Mouse (Mus musculus): Measurements from ENCODE around the gene Olfr644. TPM values are rescaled to one million over a fixed set of nuclear protein-coding genes. Genes with fewer than 3 reads are reported as not detected.

Gene Olfr644
- 0.02 TPM in 1 of 2 replicates, not detected in the other for polyA plus RNA-seq (2012; rRNA removed)

- DNase-seq (ENCODE audit: extremely low spot score in 1 of 2, low spot score in 1 of 2), result no peak
Observed at GRCm38 (mm10) chr7:104071769-104072168, at the start of gene Olfr644. TSS of gene Olfr644 (minus strand) at chr7:104071869.

GRCm38 (mm10) chr7:104104757-104104972, 33.0 kb upstream of the Olfr644 start, which contains the start of gene Olfr646:
TSS of gene Olfr646 (plus strand) at chr7:104104873.
- no peak for DNase-seq (ENCODE audit: extremely low spot score in 1 of 2, low spot score in 1 of 2)

GRCm38 (mm10) chr7:104103913-104104756, 32.5 kb upstream of the Olfr644 start:
- no peak for DNase-seq (ENCODE audit: extremely low spot score in 1 of 2, low spot score in 1 of 2)

GRCm38 (mm10) chr7:104085365-104085764, 13.7 kb upstream of the Olfr644 start, which contains the start of gene Olfr645:
TSS of gene Olfr645 (minus strand) at chr7:104085465.
- DNase-seq (ENCODE audit: extremely low spot score in 1 of 2, low spot score in 1 of 2), result no peak

- no peak for DNase-seq (ENCODE audit: extremely low spot score in 1 of 2, low spot score in 1 of 2)
Observed at GRCm38 (mm10) chr7:104061345-104061744, 10.3 kb downstream of the Olfr644 start, which contains the start of gene 4930516K23Rik. TSS of gene 4930516K23Rik (minus strand) at chr7:104061445.

GRCm38 (mm10) chr7:104059215-104059614, 12.5 kb downstream of the Olfr644 start:
- no peak for DNase-seq (ENCODE audit: extremely low spot score in 1 of 2, low spot score in 1 of 2)

- DNase-seq (ENCODE audit: extremely low spot score in 1 of 2, low spot score in 1 of 2), result no peak
Observed at GRCm38 (mm10) chr7:104052566-104052965, 19.1 kb downstream of the Olfr644 start, which contains the start of gene Olfr642. TSS of gene Olfr642 (minus strand) at chr7:104052666.

GRCm38 (mm10) chr7:104050745-104051144, 20.9 kb downstream of the Olfr644 start:
- DNase-seq (ENCODE audit: extremely low spot score in 1 of 2, low spot score in 1 of 2), result no peak

- DNase-seq (ENCODE audit: extremely low spot score in 1 of 2, low spot score in 1 of 2), result no peak
Observed at GRCm38 (mm10) chr7:104035145-104035544, 36.5 kb downstream of the Olfr644 start, which contains the start of gene Olfr641. TSS of gene Olfr641 (plus strand) at chr7:104035445.

- no peak for DNase-seq (ENCODE audit: extremely low spot score in 1 of 2, low spot score in 1 of 2)
Observed at GRCm38 (mm10) chr7:104026978-104027377, 44.7 kb downstream of the Olfr644 start.

- no peak for DNase-seq (ENCODE audit: extremely low spot score in 1 of 2, low spot score in 1 of 2)
Observed at GRCm38 (mm10) chr7:104025473-104025872, 46.2 kb downstream of the Olfr644 start, which contains the start of gene Olfr640. TSS of gene Olfr640 (minus strand) at chr7:104025573.

GRCm38 (mm10) chr7:104021651-104022050, 50.0 kb downstream of the Olfr644 start:
- DNase-seq (ENCODE audit: extremely low spot score in 1 of 2, low spot score in 1 of 2), result no peak

GRCm38 (mm10) chr7:104018953-104019352, 52.7 kb downstream of the Olfr644 start:
- no peak for DNase-seq (ENCODE audit: extremely low spot score in 1 of 2, low spot score in 1 of 2)

- DNase-seq (ENCODE audit: extremely low spot score in 1 of 2, low spot score in 1 of 2), result no peak
Observed at GRCm38 (mm10) chr7:104017203-104017602, 54.5 kb downstream of the Olfr644 start, which contains the start of gene Olfr639. TSS of gene Olfr639 (minus strand) at chr7:104017303.

Other genes with a start within 250 kb of the Olfr644 start
- gene Hbb-bs, start 243.8 kb downstream of the Olfr644 start, polyA plus RNA-seq (2012; rRNA removed), result 468 and 610 TPM in 2 replicates
- not detected in 2 replicates for gene Hbb-bh2, start 231.3 kb downstream of the Olfr644 start, polyA plus RNA-seq (2012; rRNA removed)
- gene Hbb-bh1, start 228.7 kb downstream of the Olfr644 start, polyA plus RNA-seq (2012; rRNA removed), result 2.1 and 9.1 TPM in 2 replicates
- gene Hbb-y, start 218.7 kb downstream of the Olfr644 start, polyA plus RNA-seq (2012; rRNA removed), result 20.5 and 59.2 TPM in 2 replicates
- not detected in 2 replicates for gene Olfr66, start 185.6 kb downstream of the Olfr644 start, polyA plus RNA-seq (2012; rRNA removed)
- not detected in 2 replicates for gene Olfr64, start 177.4 kb downstream of the Olfr644 start, polyA plus RNA-seq (2012; rRNA removed)
- not detected in 2 replicates for gene Olfr65, start 168.4 kb downstream of the Olfr644 start, polyA plus RNA-seq (2012; rRNA removed)
- gene Olfr631, start 143.0 kb downstream of the Olfr644 start, polyA plus RNA-seq (2012; rRNA removed), result not detected in 2 replicates
- not detected in 2 replicates for gene Olfr632, start 137.5 kb downstream of the Olfr644 start, polyA plus RNA-seq (2012; rRNA removed)
- not detected in 2 replicates for gene Olfr633, start 127.4 kb downstream of the Olfr644 start, polyA plus RNA-seq (2012; rRNA removed)
- not detected in 2 replicates for gene Olfr635, start 100.7 kb downstream of the Olfr644 start, polyA plus RNA-seq (2012; rRNA removed)
- gene Olfr638, start 73.1 kb downstream of the Olfr644 start, polyA plus RNA-seq (2012; rRNA removed), result not detected in 2 replicates
- gene Olfr639, start 54.6 kb downstream of the Olfr644 start, polyA plus RNA-seq (2012; rRNA removed), result not detected in 2 replicates
- gene Olfr640, start 46.3 kb downstream of the Olfr644 start, polyA plus RNA-seq (2012; rRNA removed), result 0.11 TPM in 1 of 2 replicates, not detected in the other
- not detected in 2 replicates for gene Olfr641, start 36.4 kb downstream of the Olfr644 start, polyA plus RNA-seq (2012; rRNA removed)
- gene Olfr642, start 19.2 kb downstream of the Olfr644 start, polyA plus RNA-seq (2012; rRNA removed), result not detected in 2 replicates
- gene 4930516K23Rik, start 10.4 kb downstream of the Olfr644 start, polyA plus RNA-seq (2012; rRNA removed), result not detected in 2 replicates
- gene Olfr645, start 13.6 kb upstream of the Olfr644 start, polyA plus RNA-seq (2012; rRNA removed), result not detected in 2 replicates
- not detected in 2 replicates for gene Olfr646, start 33.0 kb upstream of the Olfr644 start, polyA plus RNA-seq (2012; rRNA removed)
- gene Ubqln5, start 58.0 kb upstream of the Olfr644 start, polyA plus RNA-seq (2012; rRNA removed), result not detected in 2 replicates
- gene Olfr643, start 65.5 kb upstream of the Olfr644 start, polyA plus RNA-seq (2012; rRNA removed), result not detected in 2 replicates
- gene Ubqln3, start 71.4 kb upstream of the Olfr644 start, polyA plus RNA-seq (2012; rRNA removed), result not detected in 2 replicates
- gene Ubqlnl, start 78.7 kb upstream of the Olfr644 start, polyA plus RNA-seq (2012; rRNA removed), result not detected in 2 replicates
- 0.06 and 0.82 TPM in 2 replicates for gene Olfm5, start 93.0 kb upstream of the Olfr644 start, polyA plus RNA-seq (2012; rRNA removed)
- gene Olfr648, start 111.5 kb upstream of the Olfr644 start, polyA plus RNA-seq (2012; rRNA removed), result 0.08 and 0.16 TPM in 2 replicates
- 0.23 TPM in 1 of 2 replicates, not detected in the other for gene Olfr649, start 124.1 kb upstream of the Olfr644 start, polyA plus RNA-seq (2012; rRNA removed)
- 0.56 and 1.0 TPM in 2 replicates for gene Trim6, start 146.9 kb upstream of the Olfr644 start, polyA plus RNA-seq (2012; rRNA removed)
- 4.0 and 4.1 TPM in 2 replicates for gene Trim34a, start 172.6 kb upstream of the Olfr644 start, polyA plus RNA-seq (2012; rRNA removed)
- gene Trim5, start 216.2 kb upstream of the Olfr644 start, polyA plus RNA-seq (2012; rRNA removed), result 0.65 and 0.72 TPM in 2 replicates
- gene Trim12a, start 243.6 kb upstream of the Olfr644 start, polyA plus RNA-seq (2012; rRNA removed), result 5.0 and 6.0 TPM in 2 replicates